Mouse (Mus musculus): ENCODE results near the gene Prtg.

GRCm38 (mm10) chr9:72949572-72949971, 142.9 kb downstream of the Prtg start:
- TF ChIP-seq CTCF (IDR thresholded peaks at IDR 0.05; ENCODE audit: low read depth): no peak
- no peak for TF ChIP-seq EP300 (optimal IDR thresholded peaks at IDR 0.05)

All from stomach, postnatal 0 days (tissue).